Mouse (Mus musculus): ENCODE measurements at regions not wholly inside any gene's neighbourhood (a gene's known extent, or its start where the extent isn't known, plus 50 kb on each side); places are given as distances from the start of the nearest gene placed in this dataset.

DNA sequence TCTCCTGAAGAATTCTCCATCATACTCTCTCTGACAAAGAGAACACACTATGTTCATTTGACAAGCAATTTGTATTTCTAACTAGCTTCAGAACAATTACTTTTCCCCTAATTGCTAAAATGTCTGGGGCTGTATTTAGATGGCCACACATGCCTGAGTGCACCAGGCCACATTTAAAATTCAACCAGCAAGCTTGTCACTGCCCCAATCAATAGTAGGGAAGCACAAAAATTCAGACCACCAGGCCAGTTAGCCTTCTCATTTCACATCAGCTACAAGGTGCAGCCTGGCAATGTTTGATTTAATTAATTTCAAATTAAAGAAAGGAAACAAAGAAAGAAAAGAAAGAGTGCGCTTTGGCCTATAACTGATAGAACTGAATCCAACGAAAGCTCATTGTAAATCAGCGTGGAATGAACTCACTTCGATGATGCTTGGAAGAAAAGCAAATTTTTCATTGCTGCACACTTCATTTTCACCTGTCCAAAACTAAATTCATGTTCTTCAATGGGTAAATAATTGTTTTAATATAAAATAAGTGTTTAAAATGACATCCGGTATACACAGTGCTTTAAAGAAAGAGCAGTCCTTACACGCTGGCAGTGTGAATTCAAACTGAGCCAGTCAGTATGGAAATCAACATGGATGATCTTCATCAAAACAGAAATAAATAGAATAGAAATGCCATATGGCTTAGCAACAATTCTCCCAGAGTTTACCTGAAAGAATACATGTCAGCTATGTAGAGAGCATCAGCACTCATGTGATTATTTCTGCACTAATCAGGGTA is 1001.7 kb upstream of the Adgrl4 start:
- peak; percentile 65; the same call in 1 of the 2 replicates for ATAC-seq (replicated peaks; ENCODE audit: low FRiP score)

More for the DNA sequence above, 1001.7 kb upstream of the Adgrl4 start:
- no peak for DNase-seq (ENCODE audit: low spot score)
- H3K4me1 ChIP-seq (replicated peaks; ENCODE audit: control insufficient read depth, insufficient read depth, low read length): no peaks in the 10 kb centered on the region
- H3K4me2 ChIP-seq (ENCODE audit: low read depth, low read length, severe bottlenecking): no peak overlapping the region
- no peaks in the 10 kb centered on the region for H3K9me3 ChIP-seq (ENCODE audit: control insufficient read depth, low read length)
- H3K9ac ChIP-seq (ENCODE audit: low read length): no peak overlapping the region
- 66% methylated on average over 6 of the region's 6 CpGs for WGBS
- no peaks in the 10 kb centered on the region for H3K27me3 ChIP-seq (ENCODE audit: control insufficient read depth, insufficient read depth, low read length)
- no peak overlapping the region for H3K27ac ChIP-seq (ENCODE audit: low read depth, low read length)
- H3K4me3 ChIP-seq (ENCODE audit: low read depth, low read length): no peak overlapping the region
- H3K36me3 ChIP-seq (ENCODE audit: control insufficient read depth, insufficient read depth, low read length): no peaks in the 10 kb centered on the region

Measured in forebrain, embryonic 11.5 days (tissue).